Mouse (Mus musculus): ENCODE results near the gene Itpr3. TPM values are rescaled to one million over a fixed set of nuclear protein-coding genes. Genes with fewer than 3 reads are reported as not detected.
A peak's percentile ranks its signal among the peaks of the same experiment; 100 is the strongest.

The Itpr3 gene
- total RNA-seq, 1 experiment = 44.1 TPM

GRCm38 (mm10) chr17:27057517-27058055, 482 bp downstream of the Itpr3 start:
- Histone ChIP-seq H3K4me3 (ENCODE audit: insufficient read depth in 1 of 2, low read depth in 1 of 2, low read length in 2 of 2, poor library complexity in 1 of 2, severe bottlenecking in 1 of 2) (peak overlapping the region; percentile 68 to 85), H3K9ac (ENCODE audit: insufficient read depth, low read depth, low read length, poor library complexity, severe bottlenecking) (peak overlapping the region; percentile 80), H3K4me1 (ENCODE audit: control insufficient read depth in 2 of 2, insufficient read depth in 2 of 2, low read length in 2 of 2, poor library complexity in 1 of 2) (peaks cover 2 to 34% of the 10 kb centered on the region in 2 experiments; a peak in 3 of 4 replicates), H3K36me3 (ENCODE audit: control insufficient read depth, insufficient read depth, low read length, poor library complexity, severe bottlenecking) (no peaks in the 10 kb centered on the region; the same call in 1 of the 2 replicates), H3K27ac (ENCODE audit: insufficient read depth, low read depth, low read length, poor library complexity, severe bottlenecking) (no peak overlapping the region; the same call in 1 of the 2 replicates), H3K9me3 (ENCODE audit: control insufficient read depth, insufficient read depth, low read depth, low read length) (no peaks in the 10 kb centered on the region)
- in situ Hi-C loops (cut with MboI; ENCODE audit: low sequenced_read_pairs in 2 of 2, unreplicated experiment in 2 of 2) = no loop called here
- DNase-seq (ENCODE audit: low read depth, low spot score) = no peak
- TF ChIP-seq CHD2 (IDR thresholded peaks at IDR 0.05; ENCODE audit: low read depth, low read length) (no peak), HCFC1 (IDR thresholded peaks at IDR 0.05; ENCODE audit: borderline replicate concordance, insufficient read depth, low read length) (no peak), MAFK (IDR thresholded peaks at IDR 0.05; ENCODE audit: insufficient read depth, low read depth, low read length) (no peak), ZNF384 (IDR thresholded peaks at IDR 0.05; ENCODE audit: low read depth, low read length) (no peak), ZC3H11A (IDR thresholded peaks at IDR 0.05; ENCODE audit: borderline replicate concordance, low read depth, low read length) (no peak)

GRCm38 (mm10) chr17:27060698-27061097, 3.6 kb downstream of the Itpr3 start:
- no peak overlapping the region for H3K27ac ChIP-seq (ENCODE audit: insufficient read depth, low read depth, low read length, poor library complexity, severe bottlenecking)
- H3K9me3 ChIP-seq (ENCODE audit: control insufficient read depth, insufficient read depth, low read depth, low read length) = no peaks in the 10 kb centered on the region
- H3K4me3 ChIP-seq (ENCODE audit: insufficient read depth in 1 of 2, low read depth in 1 of 2, low read length in 2 of 2, poor library complexity in 1 of 2, severe bottlenecking in 1 of 2) = no peak overlapping the region
- TF ChIP-seq CHD2 (IDR thresholded peaks at IDR 0.05; ENCODE audit: low read depth, low read length) (no peak), ZNF384 (IDR thresholded peaks at IDR 0.05; ENCODE audit: low read depth, low read length) (no peak), HCFC1 (IDR thresholded peaks at IDR 0.05; ENCODE audit: borderline replicate concordance, insufficient read depth, low read length) (no peak), MAFK (IDR thresholded peaks at IDR 0.05; ENCODE audit: insufficient read depth, low read depth, low read length) (no peak), ZC3H11A (IDR thresholded peaks at IDR 0.05; ENCODE audit: borderline replicate concordance, low read depth, low read length) (no peak)
- DNase-seq (ENCODE audit: low read depth, low spot score) = no peak
- peak overlapping the region; percentile 18; the same call in 1 of the 2 replicates for H3K9ac ChIP-seq (ENCODE audit: insufficient read depth, low read depth, low read length, poor library complexity, severe bottlenecking)
- H3K4me1 ChIP-seq (ENCODE audit: control insufficient read depth in 2 of 2, insufficient read depth in 2 of 2, low read length in 2 of 2, poor library complexity in 1 of 2) = peaks cover 7 to 44% of the 10 kb centered on the region in 2 experiments; a peak in 3 of 4 replicates
- H3K36me3 ChIP-seq (ENCODE audit: control insufficient read depth, insufficient read depth, low read length, poor library complexity, severe bottlenecking) = no peaks in the 10 kb centered on the region; the same call in 1 of the 2 replicates
- in situ Hi-C loops (cut with MboI; ENCODE audit: low sequenced_read_pairs in 2 of 2, unreplicated experiment in 2 of 2) = no loop called here

- H3K36me3 ChIP-seq (ENCODE audit: control insufficient read depth, insufficient read depth, low read length, poor library complexity, severe bottlenecking) = no peaks in the 10 kb centered on the region; the same call in 1 of the 2 replicates
- no peaks in the 10 kb centered on the region for H3K9me3 ChIP-seq (ENCODE audit: control insufficient read depth, insufficient read depth, low read depth, low read length)
- in situ Hi-C loops (cut with MboI; ENCODE audit: low sequenced_read_pairs in 2 of 2, unreplicated experiment in 2 of 2) = no loop called here
- H3K27ac ChIP-seq (ENCODE audit: insufficient read depth, low read depth, low read length, poor library complexity, severe bottlenecking) = no peak overlapping the region
- no peak overlapping the region for H3K9ac ChIP-seq (ENCODE audit: insufficient read depth, low read depth, low read length, poor library complexity, severe bottlenecking)
- TF ChIP-seq ZC3H11A (IDR thresholded peaks at IDR 0.05; ENCODE audit: borderline replicate concordance, low read depth, low read length) (no peak), CHD2 (IDR thresholded peaks at IDR 0.05; ENCODE audit: low read depth, low read length) (no peak), MAFK (IDR thresholded peaks at IDR 0.05; ENCODE audit: insufficient read depth, low read depth, low read length) (no peak), HCFC1 (IDR thresholded peaks at IDR 0.05; ENCODE audit: borderline replicate concordance, insufficient read depth, low read length) (no peak), ZNF384 (IDR thresholded peaks at IDR 0.05; ENCODE audit: low read depth, low read length) (no peak)
- no peak for DNase-seq (ENCODE audit: low read depth, low spot score)
- H3K4me3 ChIP-seq (ENCODE audit: insufficient read depth in 1 of 2, low read depth in 1 of 2, low read length in 2 of 2, poor library complexity in 1 of 2, severe bottlenecking in 1 of 2) = no peak overlapping the region
- peaks cover 10 to 54% of the 10 kb centered on the region in 2 experiments for H3K4me1 ChIP-seq (ENCODE audit: control insufficient read depth in 2 of 2, insufficient read depth in 2 of 2, low read length in 2 of 2, poor library complexity in 1 of 2)
Measured at GRCm38 (mm10) chr17:27061727-27062126, 4.6 kb downstream of the Itpr3 start.

- no peaks in the 10 kb centered on the region; the same call in 1 of the 2 replicates for H3K36me3 ChIP-seq (ENCODE audit: control insufficient read depth, insufficient read depth, low read length, poor library complexity, severe bottlenecking)
- H3K27ac ChIP-seq (ENCODE audit: insufficient read depth, low read depth, low read length, poor library complexity, severe bottlenecking) = no peak overlapping the region
- no peaks in the 10 kb centered on the region for H3K9me3 ChIP-seq (ENCODE audit: control insufficient read depth, insufficient read depth, low read depth, low read length)
- no peak overlapping the region for H3K9ac ChIP-seq (ENCODE audit: insufficient read depth, low read depth, low read length, poor library complexity, severe bottlenecking)
- TF ChIP-seq ZC3H11A (IDR thresholded peaks at IDR 0.05; ENCODE audit: borderline replicate concordance, low read depth, low read length) = no peak
- H3K4me3 ChIP-seq (ENCODE audit: insufficient read depth in 1 of 2, low read depth in 1 of 2, low read length in 2 of 2, poor library complexity in 1 of 2, severe bottlenecking in 1 of 2) = no peak overlapping the region
- H3K4me1 ChIP-seq (ENCODE audit: control insufficient read depth in 2 of 2, insufficient read depth in 2 of 2, low read length in 2 of 2, poor library complexity in 1 of 2) = peaks cover 12 to 60% of the 10 kb centered on the region in 2 experiments
- in situ Hi-C loops (cut with MboI; ENCODE audit: low sequenced_read_pairs in 2 of 2, unreplicated experiment in 2 of 2) = no loop called here
- DNase-seq (ENCODE audit: low read depth, low spot score) = no peak
Measured at GRCm38 (mm10) chr17:27062684-27063083, 5.6 kb downstream of the Itpr3 start.

Measured in ES-E14 (cell line).